Mouse (Mus musculus) lung, adult 2 months (tissue): Measurements from ENCODE around the gene Map3k14. TPM values are rescaled to one million over a fixed set of nuclear protein-coding genes. Genes with fewer than 3 reads are reported as not detected.
A peak's percentile ranks its signal among the peaks of the same experiment; 100 is the strongest.

ENCODE experiments used
- DNase-seq: peaks from one replicate; pipeline ENCODE4 v3.0.0; 2022
- H3K4me1 ChIP-seq: fragments of 200-500 bp; 2 replicates; pipeline ENCODE4 v1.6.1; 2011; ENCODE audit warnings: low read length; ENCODE audit not compliant: control insufficient read depth, insufficient read depth
- H3K4me3 ChIP-seq: fragments of 200-500 bp; replicated peaks from 2 replicates; pipeline ENCODE3; 2011; ENCODE audit warnings: low read depth, mild to moderate bottlenecking, control low read depth, low read length; ENCODE audit errors: extremely low read depth
- CTCF ChIP-seq: fragments of 200-500 bp; IDR thresholded peaks from 2 replicates; pipeline ENCODE4 v1.5.1; 2011; ENCODE audit warnings: mild to moderate bottlenecking, low read length, control low read depth; ENCODE audit not compliant: insufficient read depth
- POLR2A ChIP-seq: fragments of 200-500 bp; IDR thresholded peaks from 2 replicates; pipeline ENCODE4 v1.6.1; 2011; ENCODE audit warnings: low read depth, mild to moderate bottlenecking, control low read depth, low read length, borderline replicate concordance; ENCODE audit errors: extremely low read depth
- WGBS: fragments of 180-500 bp; shearing (Covaris S2); methylation state at CpG from one replicate; pipeline ENCODE4 v1.1.7; 2018; 5-methylcytosine and 5-hydroxymethylcytosine counted together
- polyA plus RNA-seq: library from polyadenylated mRNA; depleted of rRNA; stranded (reverse); fragments of >200 nt; gene quantifications from 2 replicates; pipeline ENCODE4 v1.2.3, GENCODE M21; 2012

Map3k14 gene
- polyA plus RNA-seq, 1 experiment: 19.7 TPM

GRCm38 (mm10) chr11:103264427-103265005, 2.8 kb downstream of the Map3k14 start:
- WGBS: 75% methylated on average over 20 of the region's 20 CpGs
- TF ChIP-seq POLR2A (no peak), CTCF (no peak)
- peaks cover 18% of the 10 kb centered on the region for H3K4me1 ChIP-seq
- DNase-seq: no peak
- peak overlapping the region; percentile 17 for H3K4me3 ChIP-seq

GRCm38 (mm10) chr11:103263551-103263950, 3.7 kb downstream of the Map3k14 start:
- TF ChIP-seq CTCF: no peak
- TF ChIP-seq POLR2A: no peak
- no peak overlapping the region for H3K4me3 ChIP-seq
- no peak for DNase-seq
- H3K4me1 ChIP-seq: peaks cover 18% of the 10 kb centered on the region
- WGBS: 58% methylated on average over 10 of the region's 10 CpGs

GRCm38 (mm10) chr11:103262412-103263267, 4.6 kb downstream of the Map3k14 start:
- TF ChIP-seq CTCF (no peak), POLR2A (no peak)
- WGBS: 38% methylated on average over 20 of the region's 20 CpGs
- no peak for DNase-seq
- peaks cover 16% of the 10 kb centered on the region for H3K4me1 ChIP-seq
- H3K4me3 ChIP-seq: peak overlapping the region; percentile 8

GRCm38 (mm10) chr11:103261671-103262411, 5.4 kb downstream of the Map3k14 start:
- no peak for DNase-seq
- TF ChIP-seq CTCF: no peak
- TF ChIP-seq POLR2A: no peak
- Histone ChIP-seq H3K4me3 (peak overlapping the region; percentile 8), H3K4me1 (peaks cover 16% of the 10 kb centered on the region)
- WGBS: 66% methylated on average over 7 of the region's 7 CpGs

GRCm38 (mm10) chr11:103260515-103261192, 6.6 kb downstream of the Map3k14 start:
- TF ChIP-seq POLR2A (no peak), CTCF (no peak)
- no peak overlapping the region for H3K4me3 ChIP-seq
- WGBS: 68% methylated on average over 12 of the region's 12 CpGs

GRCm38 (mm10) chr11:103260034-103260433, 7.2 kb downstream of the Map3k14 start:
- TF ChIP-seq POLR2A: no peak
- no peak for TF ChIP-seq CTCF
- H3K4me1 ChIP-seq: peaks cover 14% of the 10 kb centered on the region
- WGBS: 90% methylated on average over 5 of the region's 5 CpGs
- H3K4me3 ChIP-seq: no peak overlapping the region
- no peak for DNase-seq

More at GRCm38 (mm10) chr11:103260515-103261192, 6.6 kb downstream of the Map3k14 start:
- no peak for DNase-seq
- H3K4me1 ChIP-seq: peaks cover 14% of the 10 kb centered on the region

GRCm38 (mm10) chr11:103257938-103258481, 9.3 kb downstream of the Map3k14 start:
- no peak overlapping the region for H3K4me3 ChIP-seq
- no peak for DNase-seq
- H3K4me1 ChIP-seq: peaks cover 18% of the 10 kb centered on the region
- WGBS: 55% methylated on average over 4 of the region's 4 CpGs
- TF ChIP-seq CTCF (no peak), POLR2A (no peak)

GRCm38 (mm10) chr11:103253605-103254004, 13.7 kb downstream of the Map3k14 start:
- Histone ChIP-seq H3K4me1 (peaks cover 14% of the 10 kb centered on the region), H3K4me3 (no peak overlapping the region)
- no peak for DNase-seq
- WGBS: 71% methylated on average over 5 of the region's 5 CpGs
- no peak for TF ChIP-seq CTCF
- TF ChIP-seq POLR2A: no peak
